Mouse (Mus musculus) kidney, adult 9 months (tissue): ENCODE results near the gene H2-Aa.
"Not testable (repeated sequence)": the region's sequence is repeated elsewhere in the genome, so short reads cannot be mapped to it uniquely, and the experiment has no call there.

Source experiments
- DNase-seq: peaks from one replicate; pipeline ENCODE4 v3.0.0; 2022

H2-Aa gene

GRCm38 (mm10) chr17:34287648-34288047 lies at the start of gene H2-Aa:
TSS of gene H2-Aa (minus strand) at chr17:34287823.
- DNase-seq, result peak; percentile 97

- no peak for DNase-seq
Observed at GRCm38 (mm10) chr17:34331200-34331599, 43.6 kb upstream of the H2-Aa start.

- DNase-seq, result no peak
Observed at GRCm38 (mm10) chr17:34329807-34330206, 42.2 kb upstream of the H2-Aa start.

GRCm38 (mm10) chr17:34326373-34326772 lies 38.8 kb upstream of the H2-Aa start:
- DNase-seq, result no peak

GRCm38 (mm10) chr17:34325436-34325835 lies 37.8 kb upstream of the H2-Aa start, which contains the start of gene H2-Eb2:
TSS of gene H2-Eb2 (plus strand) at chr17:34325665.
- no peak for DNase-seq

GRCm38 (mm10) chr17:34317275-34317674 lies 29.7 kb upstream of the H2-Aa start:
- DNase-seq, result no peak

GRCm38 (mm10) chr17:34316697-34317096 lies 29.1 kb upstream of the H2-Aa start:
- DNase-seq, result no peak

GRCm38 (mm10) chr17:34315512-34315911 lies 27.9 kb upstream of the H2-Aa start:
- DNase-seq, result no peak

- DNase-seq, result no peak
Observed at GRCm38 (mm10) chr17:34314286-34314685, 26.7 kb upstream of the H2-Aa start.

GRCm38 (mm10) chr17:34313393-34313792 lies 25.8 kb upstream of the H2-Aa start:
- peak; percentile 74 for DNase-seq

GRCm38 (mm10) chr17:34312185-34312584 lies 24.6 kb upstream of the H2-Aa start:
- DNase-seq, result no peak

- not testable (repeated sequence) for DNase-seq
Observed at GRCm38 (mm10) chr17:34310526-34310925, 22.9 kb upstream of the H2-Aa start.

GRCm38 (mm10) chr17:34309683-34310385 lies 22.2 kb upstream of the H2-Aa start:
- peak; percentile 75 for DNase-seq

GRCm38 (mm10) chr17:34309225-34309624 lies 21.6 kb upstream of the H2-Aa start:
- no peak for DNase-seq

GRCm38 (mm10) chr17:34308161-34308560 lies 20.5 kb upstream of the H2-Aa start:
- no peak for DNase-seq

- no peak for DNase-seq
Observed at GRCm38 (mm10) chr17:34307216-34307615, 19.6 kb upstream of the H2-Aa start.

- DNase-seq, result no peak
Observed at GRCm38 (mm10) chr17:34306407-34306806, 18.8 kb upstream of the H2-Aa start.

GRCm38 (mm10) chr17:34305380-34306030 lies 17.9 kb upstream of the H2-Aa start, which contains the start of gene H2-Eb1:
TSS of gene H2-Eb1 (plus strand) at chr17:34305867.
- DNase-seq, result peak; percentile 96

GRCm38 (mm10) chr17:34304751-34305150 lies 17.1 kb upstream of the H2-Aa start:
- peak; percentile 92 for DNase-seq

- no peak for DNase-seq
Observed at GRCm38 (mm10) chr17:34303789-34304188, 16.2 kb upstream of the H2-Aa start.

GRCm38 (mm10) chr17:34301670-34302190 lies 14.1 kb upstream of the H2-Aa start:
- no peak for DNase-seq

GRCm38 (mm10) chr17:34300691-34301566 lies 13.3 kb upstream of the H2-Aa start:
- no peak for DNase-seq

- no peak for DNase-seq
Observed at GRCm38 (mm10) chr17:34300071-34300470, 12.4 kb upstream of the H2-Aa start.
